Mouse (Mus musculus) heart, embryonic 12.5 days (tissue): ENCODE results near the gene Ppip5k1. TPM values are rescaled to one million over a fixed set of nuclear protein-coding genes. Genes with fewer than 3 reads are reported as not detected.

Experiments
- ATAC-seq: fragments of 200-750 bp; cut with Nextera tagmentation; 2 replicates; pipeline ENCODE4 v1.8.0; 2017; ENCODE audit warnings: moderate TSS enrichment, moderate library complexity; ENCODE audit not compliant: insufficient number of reproducible peaks, low FRiP score
- H3K27ac ChIP-seq: fragments of 300-500 bp; sonication (generic); 2 replicates; pipeline ENCODE4 v1.5.1; 2016; ENCODE audit warnings: mild to moderate bottlenecking, moderate library complexity; ENCODE audit not compliant: poor library complexity, severe bottlenecking
- H3K27me3 ChIP-seq: fragments of 300-500 bp; sonication (generic); replicated peaks from 2 replicates; pipeline ENCODE4 v1.6.1; 2016; ENCODE audit warnings: mild to moderate bottlenecking, moderate library complexity
- H3K36me3 ChIP-seq: fragments of 300-500 bp; sonication (generic); 2 replicates; pipeline ENCODE4 v1.6.1; 2016; ENCODE audit warnings: mild to moderate bottlenecking, moderate library complexity
- H3K4me1 ChIP-seq: fragments of 300-500 bp; sonication (generic); replicated peaks from 2 replicates; pipeline ENCODE4 v1.6.1; 2016; ENCODE audit warnings: mild to moderate bottlenecking
- H3K4me2 ChIP-seq: fragments of 300-500 bp; sonication (generic); 2 replicates; pipeline ENCODE4 v1.6.1; 2016; ENCODE audit warnings: mild to moderate bottlenecking, moderate library complexity
- H3K4me3 ChIP-seq: fragments of 300-500 bp; sonication (generic); 2 replicates; pipeline ENCODE4 v1.5.1; 2016; ENCODE audit warnings: mild to moderate bottlenecking
- H3K9ac ChIP-seq: fragments of 300-500 bp; sonication (generic); 2 replicates; pipeline ENCODE4 v1.6.1; 2016; ENCODE audit warnings: mild to moderate bottlenecking, moderate library complexity
- H3K9me3 ChIP-seq: fragments of 300-500 bp; sonication (generic); replicated peaks from 2 replicates; pipeline ENCODE4 v1.6.1; 2016; ENCODE audit warnings: mild to moderate bottlenecking, moderate library complexity
- WGBS: fragments of 180-500 bp; shearing (Covaris S2); methylation state at CpG from one replicate; pipeline ENCODE4 v1.1.7; 2016; 5-methylcytosine and 5-hydroxymethylcytosine counted together
- polyA plus RNA-seq: library from polyadenylated mRNA; unstranded; fragments of >200 nt; fragmentation: Nextera tagmentation; extraction: Ambion mirVana; gene quantifications from 2 replicates; pipeline ENCODE4 v1.2.1, GENCODE M21; 2016

Ppip5k1 gene
- polyA plus RNA-seq, 1 experiment from 2014 or later = 11.2 TPM

- peaks cover 16% of the 10 kb centered on the region for H3K4me1 ChIP-seq
- no peaks in the 10 kb centered on the region for H3K36me3 ChIP-seq
- ATAC-seq = peak; percentile 94
- 1% methylated on average over 48 of the region's 48 CpGs for WGBS
- peak within 1 kb of the TSS; percentile 64 for H3K9ac ChIP-seq
- H3K27ac ChIP-seq = no peak within 1 kb of the TSS
- H3K4me2 ChIP-seq = peak within 1 kb of the TSS; percentile 97
- H3K27me3 ChIP-seq = peaks cover 31% of the 10 kb centered on the region
- H3K4me3 ChIP-seq = peak within 1 kb of the TSS; percentile 62
- H3K9me3 ChIP-seq = no peaks in the 10 kb centered on the region
Observed at GRCm38 (mm10) chr2:121288901-121289729, 66.1 kb downstream of the Ppip5k1 start, which contains the start of gene Map1a. Map1a (plus strand) TSS chr2:121289600.

- Histone ChIP-seq H3K4me1 (peaks cover 6% of the 10 kb centered on the region; the same call in 1 of the 2 replicates), H3K4me3 (no peak overlapping the region), H3K27me3 (peaks cover 35% of the 10 kb centered on the region), H3K9ac (no peak overlapping the region), H3K36me3 (no peaks in the 10 kb centered on the region), H3K9me3 (no peaks in the 10 kb centered on the region), H3K4me2 (no peak overlapping the region), H3K27ac (no peak overlapping the region)
- no peak for ATAC-seq
- WGBS = 65% methylated on average over 2 of the region's 2 CpGs
Observed at GRCm38 (mm10) chr2:121287850-121288249, 67.3 kb downstream of the Ppip5k1 start.

GRCm38 (mm10) chr2:121271928-121272516, 83.2 kb downstream of the Ppip5k1 start:
- no peak overlapping the region for H3K27ac ChIP-seq
- H3K27me3 ChIP-seq = no peaks in the 10 kb centered on the region
- no peaks in the 10 kb centered on the region for H3K9me3 ChIP-seq
- peaks cover 29% of the 10 kb centered on the region for H3K36me3 ChIP-seq
- H3K9ac ChIP-seq = peak overlapping the region; percentile 66
- peaks cover 17% of the 10 kb centered on the region for H3K4me1 ChIP-seq
- H3K4me2 ChIP-seq = peak overlapping the region; percentile 78
- no peak for ATAC-seq
- H3K4me3 ChIP-seq = peak overlapping the region; percentile 93
- WGBS = 28% methylated on average over 4 of the region's 4 CpGs

GRCm38 (mm10) chr2:121271236-121271927, 83.8 kb downstream of the Ppip5k1 start, which contains the start of gene Trp53bp1:
Trp53bp1 (minus strand) TSS chr2:121271407.
- Histone ChIP-seq H3K9me3 (no peaks in the 10 kb centered on the region), H3K27ac (peak within 1 kb of the TSS; percentile 87), H3K4me3 (peak within 1 kb of the TSS; percentile 93), H3K27me3 (no peaks in the 10 kb centered on the region), H3K4me1 (peaks cover 17% of the 10 kb centered on the region), H3K9ac (peak within 1 kb of the TSS; percentile 91), H3K36me3 (peaks cover 34% of the 10 kb centered on the region), H3K4me2 (peak within 1 kb of the TSS; percentile 78)
- under 1% methylated on average over 37 of the region's 37 CpGs for WGBS
- ATAC-seq = peak; percentile 99

- peaks cover 17% of the 10 kb centered on the region for H3K4me1 ChIP-seq
- ATAC-seq = peak; percentile 87
- peak overlapping the region; percentile 87 for H3K27ac ChIP-seq
- H3K9me3 ChIP-seq = no peaks in the 10 kb centered on the region
- peak overlapping the region; percentile 78 for H3K4me2 ChIP-seq
- peak overlapping the region; percentile 93 for H3K4me3 ChIP-seq
- no peaks in the 10 kb centered on the region for H3K27me3 ChIP-seq
- H3K9ac ChIP-seq = peak overlapping the region; percentile 91
- WGBS = under 1% methylated on average over 35 of the region's 35 CpGs
- H3K36me3 ChIP-seq = peaks cover 36% of the 10 kb centered on the region
Observed at GRCm38 (mm10) chr2:121270521-121271235, 84.5 kb downstream of the Ppip5k1 start.

GRCm38 (mm10) chr2:121268446-121268845, 86.8 kb downstream of the Ppip5k1 start:
- H3K9me3 ChIP-seq = no peaks in the 10 kb centered on the region
- peaks cover 51% of the 10 kb centered on the region for H3K36me3 ChIP-seq
- 84% methylated on average over 8 of the region's 8 CpGs for WGBS
- H3K4me3 ChIP-seq = no peak overlapping the region
- H3K27ac ChIP-seq = no peak overlapping the region
- H3K4me2 ChIP-seq = no peak overlapping the region
- no peaks in the 10 kb centered on the region for H3K27me3 ChIP-seq
- peaks cover 17% of the 10 kb centered on the region for H3K4me1 ChIP-seq
- no peak overlapping the region for H3K9ac ChIP-seq
- no peak for ATAC-seq

Other genes with a start within 250 kb of the Ppip5k1 start
- gene Tgm7, start 245.6 kb downstream of the Ppip5k1 start, polyA plus RNA-seq = not detected in 2 replicates
- 13.5 and 13.7 TPM in 2 replicates for gene Adal, start 215.0 kb downstream of the Ppip5k1 start, polyA plus RNA-seq
- gene Lcmt2, start 214.7 kb downstream of the Ppip5k1 start, polyA plus RNA-seq = 15.1 and 17.4 TPM in 2 replicates
- 45.2 and 46.4 TPM in 2 replicates for gene Tubgcp4, start 184.7 kb downstream of the Ppip5k1 start, polyA plus RNA-seq
- gene Zscan29, start 184.3 kb downstream of the Ppip5k1 start, polyA plus RNA-seq = 6.8 and 7.9 TPM in 2 replicates
- 69.8 and 78.4 TPM in 2 replicates for gene Trp53bp1, start 84.0 kb downstream of the Ppip5k1 start, polyA plus RNA-seq
- 4.7 TPM in 2 replicates for gene Map1a, start 65.8 kb downstream of the Ppip5k1 start, polyA plus RNA-seq
- gene Ckmt1, start 2.3 kb upstream of the Ppip5k1 start, polyA plus RNA-seq = 0.42 TPM in 1 of 2 replicates, not detected in the other
- not detected in 2 replicates for gene Strc, start 31.8 kb upstream of the Ppip5k1 start, polyA plus RNA-seq
- 643 and 651 TPM in 2 replicates for gene Pdia3, start 58.4 kb upstream of the Ppip5k1 start, polyA plus RNA-seq
- gene Catsper2, start 58.4 kb upstream of the Ppip5k1 start, polyA plus RNA-seq = 2.8 and 3.5 TPM in 2 replicates
- 1.0 and 1.4 TPM in 2 replicates for gene Ell3, start 88.9 kb upstream of the Ppip5k1 start, polyA plus RNA-seq
- gene Serf2, start 93.8 kb upstream of the Ppip5k1 start, polyA plus RNA-seq = 610 and 670 TPM in 2 replicates
- gene Hypk, start 97.9 kb upstream of the Ppip5k1 start, polyA plus RNA-seq = 97.4 and 120 TPM in 2 replicates
- 0.12 and 0.13 TPM in 2 replicates for gene Serinc4, start 101.4 kb upstream of the Ppip5k1 start, polyA plus RNA-seq
- 48.4 and 49.0 TPM in 2 replicates for gene Mfap1b, start 118.7 kb upstream of the Ppip5k1 start, polyA plus RNA-seq
- gene Mfap1a, start 151.3 kb upstream of the Ppip5k1 start, polyA plus RNA-seq = 16.9 and 18.6 TPM in 2 replicates
- 7.3 and 7.5 TPM in 2 replicates for gene Wdr76, start 151.3 kb upstream of the Ppip5k1 start, polyA plus RNA-seq